Mouse (Mus musculus): ENCODE data around the gene Grm5.

Gene Grm5

GRCm38 (mm10) chr7:88130488-88130849 lies 546.5 kb downstream of the Grm5 start:
- no peak for DNase-seq (ENCODE audit: extremely low read depth, insufficient read length, low spot score)

- no peak for DNase-seq (ENCODE audit: extremely low read depth, insufficient read length, low spot score)
Measured at GRCm38 (mm10) chr7:88159542-88160241, 575.7 kb downstream of the Grm5 start.

GRCm38 (mm10) chr7:88161586-88161985 lies 577.6 kb downstream of the Grm5 start:
- DNase-seq (ENCODE audit: extremely low read depth, insufficient read length, low spot score): no peak
